Mouse (Mus musculus): ENCODE data around the gene Stard5. TPM values are rescaled to one million over a fixed set of nuclear protein-coding genes. Genes with fewer than 3 reads are reported as not detected.

Stard5 gene
- total RNA-seq, 2 experiments from 2014 or later = 7.5 to 10.9 TPM

GRCm38 (mm10) chr7:83632682-83633120 lies 942 bp downstream of the Stard5 start:
- DNase-seq = no peak

DNA sequence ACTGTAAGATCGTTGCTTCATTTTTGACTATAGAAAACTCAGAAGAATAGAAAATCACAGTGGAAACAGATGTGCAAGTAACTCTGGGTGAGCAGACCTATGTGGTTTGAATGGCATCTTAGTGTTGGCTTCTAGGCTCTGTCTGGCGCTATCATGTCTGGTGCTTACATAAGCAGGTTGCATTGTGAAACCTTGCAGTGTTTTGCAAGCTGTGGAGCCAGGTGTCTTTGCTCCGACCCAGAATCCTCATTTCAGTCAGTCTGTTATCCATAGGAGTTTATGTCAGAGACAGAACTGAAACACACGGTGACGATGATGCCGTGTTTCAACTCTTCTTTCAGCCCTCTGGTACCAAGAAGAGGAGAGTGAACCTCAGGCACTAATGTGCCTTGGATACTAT lies 2.1 kb downstream of the Stard5 start:
- no peak for DNase-seq

GRCm38 (mm10) chr7:83635726-83636125 lies 4.0 kb downstream of the Stard5 start:
- DNase-seq = no peak

DNA sequence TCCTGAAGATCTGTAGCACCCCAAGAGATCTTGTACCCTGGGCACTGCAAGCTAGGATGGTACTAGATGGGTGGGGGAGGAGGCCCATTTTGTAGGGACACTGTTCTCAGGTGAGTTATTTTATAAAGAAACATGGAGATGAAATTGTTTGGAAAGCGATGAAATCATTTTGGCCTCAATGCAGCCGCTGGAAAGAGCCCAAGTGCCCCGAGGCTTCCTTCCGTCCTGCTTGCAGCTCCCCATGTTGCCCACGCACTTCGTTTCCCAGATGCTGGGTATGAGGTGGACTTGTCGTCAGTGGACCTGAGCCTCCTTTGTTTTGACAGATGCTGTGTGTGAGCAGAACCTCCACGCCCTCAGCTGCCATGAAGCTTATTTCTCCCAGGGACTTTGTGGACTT lies 4.7 kb downstream of the Stard5 start:
- no peak for DNase-seq

- no peak for DNase-seq
These were observed 6.2 kb downstream of the Stard5 start for GRCm38 (mm10) chr7:83637781-83638583.

GRCm38 (mm10) chr7:83639084-83639483 lies 7.3 kb downstream of the Stard5 start:
- DNase-seq = no peak

GRCm38 (mm10) chr7:83640581-83640980 lies 8.8 kb downstream of the Stard5 start:
- DNase-seq = no peak

GRCm38 (mm10) chr7:83641163-83641562 lies 9.4 kb downstream of the Stard5 start:
- DNase-seq = no peak

- DNase-seq = no peak
These were observed 11.8 kb downstream of the Stard5 start for GRCm38 (mm10) chr7:83643581-83643980.

DNA sequence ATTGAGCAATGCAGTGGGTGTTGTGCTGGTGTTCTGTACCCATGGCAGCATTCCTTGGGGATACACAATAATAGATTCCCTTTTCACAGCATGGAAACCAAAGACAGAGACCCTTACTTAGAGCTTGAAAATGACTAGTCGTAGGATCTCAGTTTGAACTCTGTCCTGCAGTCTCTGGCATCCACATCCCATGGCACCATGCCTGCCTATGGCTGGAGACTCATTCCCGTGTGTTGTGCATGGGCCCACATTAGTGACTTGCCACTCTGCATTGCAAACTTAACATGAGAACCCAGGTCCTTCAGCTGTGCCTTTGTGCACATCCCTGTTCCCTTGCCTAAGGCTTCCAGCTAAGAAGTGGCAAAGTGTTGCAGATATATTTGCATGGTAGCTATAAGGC lies 13.0 kb downstream of the Stard5 start:
- DNase-seq = no peak

DNA sequence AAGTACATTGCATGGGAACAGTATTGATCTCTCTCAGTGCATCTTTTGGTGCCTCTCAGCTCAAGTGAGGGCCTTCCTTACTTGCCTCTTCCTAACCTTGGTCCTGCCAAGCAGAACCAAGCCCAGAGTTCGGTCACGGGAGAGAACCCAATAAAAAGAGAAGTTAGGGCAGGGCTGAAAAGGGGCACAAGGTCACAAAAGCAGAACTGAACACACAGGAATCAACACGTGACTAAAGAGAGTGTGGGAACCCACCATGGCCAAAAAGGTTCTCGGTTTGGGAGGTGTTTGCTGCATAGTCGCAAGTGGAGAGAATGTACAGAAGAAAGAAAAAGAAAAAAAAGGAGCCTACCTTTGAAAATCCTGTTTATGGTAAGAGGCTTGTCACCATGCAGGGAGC lies 13.7 kb downstream of the Stard5 start:
- DNase-seq = peak; percentile 37 to 66

- no peak for DNase-seq
These were observed 17.0 kb downstream of the Stard5 start for GRCm38 (mm10) chr7:83648807-83649206.

DNA sequence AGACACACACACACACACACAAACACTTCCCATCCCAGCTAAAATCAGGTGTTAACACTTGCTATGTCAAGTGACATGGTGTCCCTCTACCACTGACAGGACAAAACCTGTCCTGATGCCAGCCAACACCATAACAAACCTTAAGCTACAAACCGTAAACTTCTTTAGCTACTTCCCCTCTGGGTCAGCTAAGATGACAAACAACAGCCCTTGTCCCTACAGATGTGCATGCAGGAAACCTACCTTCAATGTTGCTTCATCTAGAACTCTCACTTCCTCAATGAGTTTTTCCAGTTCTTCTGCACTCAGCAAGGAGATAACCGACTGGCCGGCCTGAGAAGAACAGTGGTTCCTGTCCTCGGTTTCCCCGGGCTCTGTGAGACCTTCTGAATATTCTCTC lies 18.9 kb downstream of the Stard5 start:
- no peak for DNase-seq

DNA sequence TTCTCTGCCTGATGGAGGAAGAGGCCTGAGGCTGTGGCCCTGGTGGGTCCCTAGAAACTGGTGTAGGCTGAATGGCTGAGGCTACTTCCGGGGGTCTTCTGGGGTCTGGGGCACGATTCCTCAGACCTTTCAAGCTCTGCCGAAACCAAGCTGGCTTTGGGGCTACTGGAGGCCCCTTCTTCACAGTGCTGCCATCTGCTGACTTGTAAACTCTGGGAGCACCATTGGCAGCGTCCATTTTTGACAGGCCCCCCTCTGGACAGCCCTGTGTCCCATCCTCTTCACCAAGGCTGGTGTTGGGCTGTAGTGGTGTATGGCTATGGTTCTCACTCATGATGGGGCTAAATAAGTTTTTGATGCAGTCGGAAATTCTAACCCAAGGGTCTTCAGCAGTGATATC lies 20.7 kb downstream of the Stard5 start:
- no peak for DNase-seq

GRCm38 (mm10) chr7:83653605-83654051 lies 21.9 kb downstream of the Stard5 start:
- no peak for DNase-seq

DNA sequence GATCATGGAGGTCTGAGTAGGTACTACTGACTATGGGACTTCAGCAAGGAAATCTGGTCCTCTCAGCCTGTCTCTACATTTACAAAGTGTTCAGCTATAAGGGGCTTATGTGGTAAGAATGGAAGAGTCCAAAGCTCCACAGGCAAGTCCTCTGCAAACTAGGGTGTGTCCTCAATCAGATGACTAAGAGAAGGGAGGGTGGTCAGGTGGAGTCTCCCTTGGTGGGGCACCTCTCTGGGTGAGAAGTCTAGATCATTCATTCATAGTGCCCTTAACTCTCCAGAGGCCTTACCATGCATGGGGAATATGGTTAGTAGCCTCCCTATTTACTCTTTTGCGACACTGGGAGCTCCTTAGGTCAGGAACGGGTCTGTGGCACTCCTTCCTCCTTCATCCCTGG lies 22.4 kb downstream of the Stard5 start:
- DNase-seq = no peak

DNA sequence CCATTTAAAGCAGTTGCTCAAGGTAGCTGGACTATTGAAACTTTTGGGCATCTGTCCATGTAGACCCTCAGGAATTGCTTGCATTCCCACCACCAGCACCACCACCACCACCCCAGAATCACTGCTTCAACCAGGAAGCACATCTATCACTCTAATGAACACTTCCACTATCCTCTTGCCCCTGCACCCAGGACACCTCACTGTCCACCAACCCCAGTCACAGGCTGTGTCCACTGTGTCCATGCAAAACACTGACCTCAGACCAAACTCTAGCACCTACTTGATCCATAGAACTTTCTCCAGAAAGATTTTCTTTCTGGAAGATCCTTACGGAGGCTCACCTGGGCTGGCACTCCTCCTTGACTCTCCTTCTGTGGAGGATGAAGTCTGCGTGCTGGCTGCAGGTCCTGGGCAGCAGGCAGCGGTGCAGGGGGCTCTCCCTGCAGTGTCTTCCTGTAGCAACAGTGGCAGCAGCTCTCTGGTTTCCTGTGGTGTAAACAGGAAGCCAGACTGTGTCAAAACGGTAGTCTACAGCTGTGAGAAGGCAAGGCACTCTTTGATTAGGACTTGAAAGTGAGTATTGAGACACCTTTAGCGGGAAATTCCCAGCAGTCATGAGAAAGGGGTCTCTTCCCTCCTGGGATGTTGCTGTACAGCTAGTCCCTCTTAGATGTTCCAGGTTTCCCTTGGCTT lies 23.3 kb downstream of the Stard5 start:
- peak; percentile 48 to 85 for DNase-seq

DNA sequence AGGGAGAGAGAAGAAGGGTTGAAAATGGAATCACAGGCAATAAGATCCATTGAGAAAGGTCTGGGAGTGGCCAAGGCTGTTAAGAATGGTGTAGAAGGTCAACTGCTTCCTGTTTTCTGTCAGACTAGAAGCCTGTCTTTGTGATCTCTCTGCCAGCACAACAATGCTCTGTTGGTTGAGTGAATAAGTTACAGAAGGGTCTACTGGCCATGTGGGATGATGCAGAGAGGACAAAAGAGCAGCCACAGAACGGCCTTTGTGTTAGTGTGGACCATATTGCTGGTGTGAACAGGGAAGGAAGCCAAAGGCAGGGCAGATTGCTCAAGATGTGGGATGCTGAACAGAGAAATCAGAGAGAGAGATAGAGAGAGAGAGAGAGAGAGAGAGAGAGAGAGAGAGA lies 27.0 kb downstream of the Stard5 start:
- peak; percentile 29 to 48 for DNase-seq

DNA sequence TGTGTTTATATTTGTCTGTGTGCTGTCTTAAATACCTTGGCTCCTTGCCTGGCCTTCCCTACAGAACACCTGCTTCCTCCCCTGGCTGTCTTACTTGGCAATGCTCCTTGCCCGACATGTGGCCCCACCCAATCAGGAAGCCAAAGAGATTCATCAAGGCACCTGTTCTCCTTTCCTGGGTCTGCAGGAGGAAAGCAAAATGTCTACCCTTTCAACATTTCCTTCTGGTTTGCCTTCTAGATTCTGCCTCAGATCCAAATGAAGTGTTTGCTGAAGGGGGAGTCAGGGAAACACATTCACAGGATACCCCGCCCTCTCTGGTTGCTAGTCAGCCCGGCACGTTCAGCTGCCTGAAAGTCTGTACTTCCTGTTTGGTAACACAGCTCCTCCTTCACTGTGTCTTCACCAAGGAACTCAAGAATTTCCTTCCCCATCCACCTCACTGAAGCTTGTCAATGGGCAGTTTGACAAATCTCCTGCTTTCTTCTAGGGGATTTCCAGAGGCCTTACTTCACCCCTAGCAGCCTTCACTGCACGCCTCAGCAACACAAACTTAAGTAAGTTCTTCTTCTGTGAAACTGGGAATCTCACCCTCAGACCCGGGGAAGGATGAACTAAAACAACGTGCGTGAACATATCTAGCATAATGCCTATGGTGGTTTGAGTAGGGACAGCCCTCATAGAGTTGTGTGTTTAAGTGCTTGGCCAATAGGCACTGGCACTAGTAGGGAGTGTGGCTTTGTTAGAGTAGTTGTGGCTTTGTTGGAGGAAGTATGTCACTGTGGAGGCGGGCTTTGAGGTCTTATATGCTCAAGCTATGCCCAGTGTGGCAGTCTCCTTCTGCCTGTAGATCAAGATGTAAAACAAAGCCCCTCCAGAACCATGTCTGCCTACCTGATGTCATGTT lies 27.7 kb downstream of the Stard5 start:
- peak; percentile 67 to 86 for DNase-seq

DNA sequence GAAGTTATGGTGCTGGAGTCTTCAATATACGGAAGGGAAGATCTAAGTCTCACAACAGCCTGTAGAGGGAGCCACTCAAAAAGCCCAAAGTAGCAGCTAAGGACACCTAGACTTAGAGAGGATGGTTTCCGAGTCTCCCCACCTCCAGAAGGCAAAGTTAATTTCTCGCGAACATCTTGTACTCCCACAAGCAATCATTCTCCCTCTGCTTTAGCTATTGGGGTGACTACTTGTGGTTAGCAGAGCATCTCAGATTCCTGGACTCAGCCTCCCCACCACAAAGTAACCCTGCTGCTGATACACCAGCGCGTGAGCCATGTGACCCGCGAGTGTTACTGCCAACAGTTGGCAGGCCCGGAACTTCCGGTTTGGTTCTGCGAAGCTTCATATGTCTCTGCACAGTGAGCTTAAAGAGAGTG lies 28.5 kb downstream of the Stard5 start:
- no peak for DNase-seq

GRCm38 (mm10) chr7:83661031-83661430 lies 29.3 kb downstream of the Stard5 start:
- DNase-seq = no peak

GRCm38 (mm10) chr7:83661763-83662162 lies 30.0 kb downstream of the Stard5 start:
- no peak for DNase-seq

Data from heart, adult 18-20 months (tissue).